Mouse (Mus musculus): ENCODE measurements at regions not wholly inside any gene's neighbourhood (a gene's known extent, or its start where the extent isn't known, plus 50 kb on each side); places are given as distances from the start of the nearest gene placed in this dataset.

DNA sequence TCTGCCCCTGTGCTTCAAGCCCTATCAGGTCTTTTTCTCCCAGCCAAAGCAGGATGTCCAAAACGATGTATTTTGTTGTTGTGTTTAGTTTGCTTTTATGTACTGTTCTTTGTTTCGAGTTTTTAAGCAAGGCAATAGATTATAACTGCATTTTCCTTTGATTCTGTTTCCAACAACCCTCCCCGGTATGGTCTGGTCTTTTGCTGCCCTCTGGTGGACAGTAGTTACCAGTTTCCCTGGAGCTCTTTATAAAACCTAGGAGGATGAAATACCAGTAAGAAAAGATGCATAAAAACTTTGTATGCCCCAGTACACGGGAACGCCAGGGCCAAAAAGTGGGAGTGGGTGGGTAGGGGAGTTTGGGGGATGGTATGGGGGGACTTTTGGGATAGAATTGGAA lies 73.9 kb upstream of the Itm2a start:
- H3K9ac ChIP-seq (replicated peaks; ENCODE audit: low read depth, low read length), result no peak overlapping the region
- ATAC-seq (ENCODE audit: low read depth), result 0 out of 2 replicates have a peak, but pooled peaks have one; percentile 44
- no peaks in the 10 kb centered on the region for H3K9me3 ChIP-seq (ENCODE audit: control insufficient read depth, low read length)
- no peaks in the 10 kb centered on the region for H3K36me3 ChIP-seq (ENCODE audit: control insufficient read depth, insufficient read depth, low read length)
- H3K4me3 ChIP-seq (ENCODE audit: low read depth, low read length), result no peak overlapping the region
- no peaks in the 10 kb centered on the region for H3K27me3 ChIP-seq (ENCODE audit: control insufficient read depth, insufficient read depth, low read length)
- H3K4me2 ChIP-seq (ENCODE audit: low read depth, low read length), result no peak overlapping the region
- no peaks in the 10 kb centered on the region for H3K4me1 ChIP-seq (ENCODE audit: control insufficient read depth, insufficient read depth, low read length)
- WGBS, result 13% methylated on average over 5 of the region's 5 CpGs
- H3K27ac ChIP-seq (ENCODE audit: low read depth, low read length), result no peak overlapping the region

DNA sequence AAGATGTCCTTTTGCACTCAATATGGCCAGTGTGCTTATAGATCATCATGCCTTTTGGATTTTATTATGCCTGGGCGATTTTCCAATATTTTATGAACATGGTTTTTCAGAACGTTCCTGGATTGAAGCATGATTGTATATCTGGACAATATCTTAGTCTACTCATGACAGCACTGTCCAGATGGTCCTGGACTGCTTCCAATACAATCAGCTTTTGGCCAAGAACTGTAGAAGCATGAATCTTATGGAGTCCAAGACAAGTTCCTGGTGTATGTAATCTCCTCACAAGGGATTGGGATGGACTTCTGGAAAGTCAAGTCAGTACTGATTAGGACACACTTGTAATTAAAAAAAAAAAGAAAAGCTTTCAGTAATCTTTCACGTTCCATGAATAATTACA lies 66.1 kb upstream of the Itm2a start:
- Histone ChIP-seq H3K36me3 (ENCODE audit: control insufficient read depth, insufficient read depth, low read length) (no peaks in the 10 kb centered on the region), H3K27ac (ENCODE audit: low read depth, low read length) (no peak overlapping the region)

More for the DNA sequence above, 66.1 kb upstream of the Itm2a start:
- Histone ChIP-seq H3K9me3 (ENCODE audit: control insufficient read depth, low read length) (no peaks in the 10 kb centered on the region), H3K4me2 (ENCODE audit: low read depth, low read length) (no peak overlapping the region), H3K4me3 (ENCODE audit: low read depth, low read length) (no peak overlapping the region), H3K9ac (replicated peaks; ENCODE audit: low read depth, low read length) (no peak overlapping the region), H3K4me1 (ENCODE audit: control insufficient read depth, insufficient read depth, low read length) (no peaks in the 10 kb centered on the region), H3K27me3 (ENCODE audit: control insufficient read depth, insufficient read depth, low read length) (no peaks in the 10 kb centered on the region)
- WGBS, result 75% methylated on average over 3 of the region's 3 CpGs
- ATAC-seq (ENCODE audit: low read depth), result no peak
